Mouse (Mus musculus) forebrain, embryonic 13.5 days (tissue): Measurements from ENCODE around the gene Smim4. TPM values are rescaled to one million over a fixed set of nuclear protein-coding genes. Genes with fewer than 3 reads are reported as not detected.

Source experiments
- ATAC-seq: fragments of 200-750 bp; cut with Nextera tagmentation; 2 replicates; pipeline ENCODE4 v1.8.0; 2017
- H3K27ac ChIP-seq: fragments of 300-500 bp; sonication (generic); 2 replicates; pipeline ENCODE4 v1.5.1; 2015; ENCODE audit warnings: inconsistent platforms, mild to moderate bottlenecking, moderate library complexity
- H3K27me3 ChIP-seq: fragments of 300-500 bp; sonication (generic); 2 replicates; pipeline ENCODE4 v1.6.1; 2015; ENCODE audit warnings: mild to moderate bottlenecking, inconsistent platforms
- H3K36me3 ChIP-seq: fragments of 300-500 bp; sonication (generic); 2 replicates; pipeline ENCODE4 v1.6.1; 2015; ENCODE audit warnings: mild to moderate bottlenecking, inconsistent platforms; ENCODE audit not compliant: poor library complexity, severe bottlenecking
- H3K4me1 ChIP-seq: fragments of 300-500 bp; sonication (generic); 2 replicates; pipeline ENCODE4 v1.6.1; 2015; ENCODE audit warnings: inconsistent platforms
- H3K4me2 ChIP-seq: fragments of 300-500 bp; sonication (generic); 2 replicates; pipeline ENCODE4 v1.6.1; 2015; ENCODE audit warnings: inconsistent platforms, mild to moderate bottlenecking, moderate library complexity
- H3K4me3 ChIP-seq: fragments of 300-500 bp; sonication (generic); 2 replicates; pipeline ENCODE4 v1.5.1; 2015; ENCODE audit warnings: mild to moderate bottlenecking, inconsistent platforms
- H3K9ac ChIP-seq: fragments of 300-500 bp; sonication (generic); 2 replicates; pipeline ENCODE4 v1.6.1; 2015; ENCODE audit warnings: mild to moderate bottlenecking, inconsistent platforms
- H3K9me3 ChIP-seq: fragments of 300-500 bp; sonication (generic); replicated peaks from 2 replicates; pipeline ENCODE4 v1.6.1; 2016; ENCODE audit warnings: inconsistent platforms
- WGBS: fragments of 180-500 bp; shearing (Covaris S2); methylation state at CpG from one replicate; pipeline ENCODE4 v1.1.7; 2015; 5-methylcytosine and 5-hydroxymethylcytosine counted together
- polyA plus RNA-seq: library from polyadenylated mRNA; unstranded; fragments of >200 nt; fragmentation: Nextera tagmentation; extraction: Ambion mirVana; gene quantifications from 2 replicates; pipeline ENCODE4 v1.2.1, GENCODE M21; 2015

Gene Smim4
- polyA plus RNA-seq, 1 experiment from 2014 or later, result 82.2 TPM

DNA sequence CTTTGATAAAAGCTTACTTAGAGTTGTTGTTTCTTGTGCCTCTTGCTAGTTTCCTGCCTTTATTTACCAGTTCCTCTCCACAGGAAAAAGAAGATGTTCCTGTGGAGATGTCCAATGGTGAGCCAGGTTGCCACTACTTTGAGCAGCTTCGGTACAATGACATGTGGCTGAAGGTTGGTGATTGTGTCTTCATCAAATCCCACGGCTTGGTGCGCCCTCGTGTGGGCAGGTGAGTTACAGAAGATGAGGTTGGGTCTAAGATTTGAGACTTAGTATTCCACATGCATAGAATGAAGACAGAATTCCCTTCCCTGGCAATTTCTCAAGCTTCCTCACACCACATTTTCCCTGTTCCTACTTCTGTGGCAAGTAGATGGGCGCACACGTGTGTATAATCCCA lies 41.3 kb downstream of the Smim4 start:
- no peaks in the 10 kb centered on the region for H3K27me3 ChIP-seq
- H3K27ac ChIP-seq, result no peak overlapping the region
- no peaks in the 10 kb centered on the region for H3K4me1 ChIP-seq
- WGBS, result 87% methylated on average over 6 of the region's 6 CpGs
- no peak overlapping the region for H3K4me3 ChIP-seq
- no peak overlapping the region for H3K9ac ChIP-seq
- ATAC-seq, result no peak
- H3K9me3 ChIP-seq, result no peaks in the 10 kb centered on the region
- H3K36me3 ChIP-seq, result peaks cover 84% of the 10 kb centered on the region
- H3K4me2 ChIP-seq, result no peak overlapping the region

DNA sequence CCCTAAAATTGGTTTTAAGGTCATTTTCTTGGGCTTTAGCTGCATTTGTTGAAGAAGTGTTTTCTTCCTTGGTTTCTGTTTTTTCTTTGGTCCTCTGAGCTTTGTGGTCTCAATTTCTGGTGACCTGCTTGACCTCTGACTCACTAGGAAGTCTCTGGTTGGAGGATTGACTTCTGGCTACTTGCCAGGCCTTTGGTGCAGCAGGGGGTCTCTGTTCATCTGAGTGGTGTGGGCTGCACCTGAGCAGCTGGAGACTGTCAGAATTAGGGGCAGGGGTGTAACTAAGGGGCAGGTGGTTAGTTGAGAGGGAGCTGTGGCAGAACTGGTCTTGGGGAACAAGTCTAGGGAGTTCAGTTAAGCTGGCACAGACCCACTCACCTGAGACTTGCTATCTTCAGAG lies 47.6 kb downstream of the Smim4 start:
- H3K4me2 ChIP-seq, result no peak overlapping the region
- no peaks in the 10 kb centered on the region for H3K9me3 ChIP-seq
- no peak overlapping the region for H3K4me3 ChIP-seq
- no peaks in the 10 kb centered on the region for H3K4me1 ChIP-seq
- peaks cover 67% of the 10 kb centered on the region for H3K36me3 ChIP-seq
- no peak overlapping the region for H3K27ac ChIP-seq
- ATAC-seq, result no peak
- no peak overlapping the region for H3K9ac ChIP-seq
- H3K27me3 ChIP-seq, result no peaks in the 10 kb centered on the region

DNA sequence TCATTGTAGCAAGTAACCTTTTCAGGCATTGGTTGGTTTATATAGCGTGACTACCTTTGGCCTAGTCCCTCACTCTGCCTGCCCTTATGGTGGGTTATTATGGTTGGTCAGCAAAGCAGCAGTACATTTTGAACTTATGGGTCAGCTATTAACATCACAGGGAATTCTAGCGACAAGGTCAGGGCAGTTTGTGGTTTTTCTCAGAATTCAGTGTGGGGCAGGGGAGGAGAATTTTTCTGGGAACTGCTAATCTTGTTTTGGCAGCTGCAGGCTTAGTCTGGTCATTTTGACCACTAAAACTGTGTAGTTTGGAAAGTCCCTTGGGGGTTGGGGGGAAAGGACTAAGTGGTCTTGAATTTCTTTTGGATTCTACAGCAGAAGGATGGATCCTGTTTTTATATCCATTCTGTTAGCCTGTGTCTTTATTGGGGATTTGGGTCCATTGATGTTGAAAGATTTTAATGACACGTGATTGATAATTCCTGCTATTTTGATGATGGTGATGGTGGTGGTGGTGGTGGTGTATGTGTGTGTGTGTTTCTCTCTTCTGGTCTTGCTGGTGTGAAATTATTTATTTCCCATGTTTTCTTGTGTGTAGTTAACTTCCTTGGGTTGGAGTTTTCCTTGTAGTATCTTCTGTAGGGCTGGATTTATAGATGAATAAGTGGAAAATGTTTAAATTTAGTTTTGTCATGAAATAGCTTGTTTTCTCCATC lies 49.3 kb downstream of the Smim4 start:
- no peak overlapping the region for H3K4me2 ChIP-seq
- no peak for ATAC-seq
- WGBS, result 93% methylated on average over 3 of the region's 3 CpGs

DNA sequence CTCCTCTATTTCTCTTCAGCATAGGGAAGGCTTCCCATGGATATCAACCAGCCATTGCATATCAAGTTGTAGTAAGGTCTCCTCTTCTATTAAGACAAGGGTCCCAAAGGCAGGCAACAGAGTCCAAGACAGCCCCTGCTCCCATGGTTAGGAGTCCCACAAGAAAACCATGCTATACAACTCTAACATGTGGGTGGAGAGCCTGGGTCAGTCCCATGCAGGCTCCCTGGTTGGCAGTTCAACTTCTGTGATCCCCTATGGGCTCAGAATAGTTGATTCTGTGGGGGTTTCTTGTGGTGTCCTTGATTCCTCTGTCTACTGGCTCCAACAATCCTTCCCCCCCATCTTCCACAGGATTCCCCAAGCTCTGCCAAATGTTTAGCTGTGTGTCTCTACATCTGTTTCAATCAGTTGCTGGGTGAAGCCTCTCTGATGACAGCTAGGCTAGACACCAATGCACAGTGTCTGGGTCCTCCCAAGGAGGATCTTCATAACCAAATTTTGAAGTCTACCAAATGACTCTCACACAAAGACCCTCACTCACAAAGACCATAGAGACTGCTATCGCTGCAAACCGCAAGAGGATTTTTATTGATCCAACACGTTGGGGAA lies 50.1 kb downstream of the Smim4 start:
- WGBS, result 93% methylated on average over 3 of the region's 3 CpGs
- no peak for ATAC-seq
- Histone ChIP-seq H3K9me3 (no peaks in the 10 kb centered on the region), H3K4me1 (no peaks in the 10 kb centered on the region), H3K4me3 (no peak overlapping the region), H3K9ac (no peak overlapping the region), H3K27me3 (no peaks in the 10 kb centered on the region), H3K4me2 (no peak overlapping the region), H3K36me3 (peaks cover 77% of the 10 kb centered on the region), H3K27ac (no peak overlapping the region)

More for the DNA sequence above, 49.3 kb downstream of the Smim4 start:
- H3K4me3 ChIP-seq, result no peak overlapping the region
- H3K9me3 ChIP-seq, result no peaks in the 10 kb centered on the region
- H3K36me3 ChIP-seq, result peaks cover 69% of the 10 kb centered on the region
- no peaks in the 10 kb centered on the region for H3K4me1 ChIP-seq
- H3K27ac ChIP-seq, result no peak overlapping the region
- H3K27me3 ChIP-seq, result no peaks in the 10 kb centered on the region
- H3K9ac ChIP-seq, result no peak overlapping the region

DNA sequence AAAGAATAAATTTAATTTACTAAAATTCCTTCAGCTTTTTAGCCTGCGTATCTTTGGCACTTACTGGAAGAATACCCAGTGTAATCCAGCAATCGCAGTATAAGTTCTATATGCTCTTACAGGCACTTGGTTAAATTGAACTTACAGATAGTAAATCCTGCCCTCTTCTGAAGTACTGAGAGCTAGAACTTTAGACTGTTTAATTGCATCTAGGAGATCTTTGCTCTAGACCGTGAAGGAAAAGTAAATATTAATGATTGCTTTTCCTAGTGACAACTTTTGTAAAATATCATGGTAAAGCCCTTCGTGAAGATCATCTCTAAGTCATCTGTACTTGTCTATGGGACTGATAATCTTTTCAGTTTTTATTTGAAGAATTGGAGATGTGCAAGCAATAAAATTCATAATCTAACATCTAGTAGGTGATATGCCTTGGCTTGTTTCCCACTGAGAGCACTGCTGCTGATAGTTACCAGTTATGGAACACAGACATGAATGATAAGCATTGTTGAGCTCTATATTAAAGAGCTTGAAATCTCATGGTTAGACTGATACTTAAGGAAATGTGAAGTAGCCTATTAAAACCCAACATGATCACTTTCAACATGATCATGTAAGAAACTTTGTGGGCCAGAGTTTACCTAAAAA lies 59.5 kb downstream of the Smim4 start:
- Histone ChIP-seq H3K36me3 (peaks cover 76% of the 10 kb centered on the region), H3K9me3 (no peaks in the 10 kb centered on the region), H3K4me1 (no peaks in the 10 kb centered on the region), H3K9ac (no peak overlapping the region), H3K4me3 (no peak overlapping the region), H3K4me2 (no peak overlapping the region), H3K27ac (no peak overlapping the region), H3K27me3 (no peaks in the 10 kb centered on the region)
- ATAC-seq, result no peak
- WGBS, result 97% methylated on average over 4 of the region's 4 CpGs

DNA sequence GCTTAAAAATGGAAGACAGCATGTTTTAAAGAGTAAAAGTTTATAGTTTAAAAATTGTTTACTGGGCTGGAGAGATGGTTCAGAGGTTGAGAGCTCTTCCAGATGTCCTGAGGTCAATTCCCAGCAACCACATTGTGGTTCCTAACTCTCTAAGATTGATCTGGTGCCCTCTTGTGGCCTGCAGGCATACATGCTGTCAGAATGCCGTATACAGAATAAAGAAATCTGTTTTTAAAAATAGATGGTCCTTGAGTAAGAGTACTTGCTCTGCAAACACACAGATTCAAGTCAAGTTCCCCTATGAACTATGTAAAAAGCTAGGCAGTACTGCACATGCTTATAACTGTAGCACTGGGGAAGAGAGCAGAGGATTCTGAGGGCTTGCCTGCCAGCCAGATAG lies 66.5 kb downstream of the Smim4 start:
- Histone ChIP-seq H3K27ac (no peak overlapping the region), H3K36me3 (peaks cover 75% of the 10 kb centered on the region), H3K4me1 (no peaks in the 10 kb centered on the region), H3K27me3 (no peaks in the 10 kb centered on the region), H3K9me3 (no peaks in the 10 kb centered on the region), H3K4me3 (no peak overlapping the region), H3K4me2 (no peak overlapping the region), H3K9ac (no peak overlapping the region)
- WGBS, result 68% methylated on average over 1 of the region's 1 CpGs
- no peak for ATAC-seq

DNA sequence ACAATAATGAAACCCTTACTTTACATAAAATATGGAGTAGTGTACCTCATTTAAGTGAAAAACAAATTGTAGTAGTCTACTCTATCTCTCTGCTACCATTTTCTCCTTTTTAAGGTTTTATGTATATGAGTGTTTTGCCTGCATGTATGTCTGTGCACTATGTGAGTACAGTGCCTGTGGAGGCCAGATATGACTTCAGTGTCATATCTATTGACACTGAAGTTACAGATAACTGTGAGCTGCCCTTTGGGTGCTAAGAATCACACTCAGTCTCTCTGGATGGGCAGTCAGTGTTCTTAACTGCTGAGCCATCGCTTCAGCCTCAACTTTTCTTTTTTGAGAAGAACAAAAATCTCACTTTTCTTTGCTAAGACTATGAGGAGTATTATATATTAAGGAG lies 82.9 kb downstream of the Smim4 start:
- H3K9me3 ChIP-seq, result no peaks in the 10 kb centered on the region
- ATAC-seq, result no peak
- peaks cover 77% of the 10 kb centered on the region for H3K36me3 ChIP-seq
- H3K4me1 ChIP-seq, result no peaks in the 10 kb centered on the region
- H3K9ac ChIP-seq, result no peak overlapping the region
- H3K4me3 ChIP-seq, result no peak overlapping the region
- 92% methylated on average over 1 of the region's 1 CpGs for WGBS
- no peaks in the 10 kb centered on the region for H3K27me3 ChIP-seq
- no peak overlapping the region for H3K4me2 ChIP-seq
- no peak overlapping the region for H3K27ac ChIP-seq

DNA sequence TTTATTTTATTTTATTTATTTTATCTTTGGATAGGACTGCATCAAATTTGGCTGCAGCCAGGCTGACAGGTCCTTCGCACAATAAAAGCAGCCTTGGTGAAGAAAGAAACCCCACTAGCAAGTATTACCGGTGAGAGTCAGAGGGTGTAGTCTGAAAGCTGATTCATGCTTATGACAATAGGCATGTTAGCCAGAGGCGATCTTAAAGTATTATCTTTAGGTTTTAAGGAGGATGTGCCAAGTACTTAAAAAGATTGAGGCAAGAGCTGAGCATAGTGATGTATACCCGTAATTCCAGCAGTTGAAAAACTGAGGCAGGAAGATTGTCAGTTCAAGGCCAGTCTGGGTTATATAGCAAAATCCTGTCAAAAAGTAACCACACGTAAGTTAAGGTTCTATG lies 83.5 kb downstream of the Smim4 start:
- 94% methylated on average over 5 of the region's 5 CpGs for WGBS
- Histone ChIP-seq H3K27ac (no peak overlapping the region), H3K4me3 (no peak overlapping the region), H3K9me3 (no peaks in the 10 kb centered on the region), H3K4me2 (no peak overlapping the region), H3K9ac (no peak overlapping the region), H3K36me3 (peaks cover 75% of the 10 kb centered on the region), H3K4me1 (no peaks in the 10 kb centered on the region), H3K27me3 (no peaks in the 10 kb centered on the region)
- no peak for ATAC-seq

Other genes starting within 250 kb of the Smim4 start
- gene Mustn1, start 249.8 kb downstream of the Smim4 start, polyA plus RNA-seq, result 0.44 and 0.47 TPM in 2 replicates
- gene Itih4, start 242.5 kb downstream of the Smim4 start, polyA plus RNA-seq, result 0.16 TPM in 1 of 2 replicates, not detected in the other
- 0.18 and 0.35 TPM in 2 replicates for gene Itih3, start 205.2 kb downstream of the Smim4 start, polyA plus RNA-seq
- gene Itih1, start 185.7 kb downstream of the Smim4 start, polyA plus RNA-seq, result 0.09 TPM in 1 of 2 replicates, not detected in the other
- gene Nek4, start 177.6 kb downstream of the Smim4 start, polyA plus RNA-seq, result 17.8 and 20.8 TPM in 2 replicates
- 56.4 and 63.1 TPM in 2 replicates for gene Glt8d1, start 127.6 kb downstream of the Smim4 start, polyA plus RNA-seq
- 294 and 323 TPM in 2 replicates for gene Spcs1, start 127.3 kb downstream of the Smim4 start, polyA plus RNA-seq
- gene Pbrm1, start 109.8 kb downstream of the Smim4 start, polyA plus RNA-seq, result 166 and 170 TPM in 2 replicates
- 76.7 and 80.8 TPM in 2 replicates for gene Gnl3, start 109.8 kb downstream of the Smim4 start, polyA plus RNA-seq
- 306 and 325 TPM in 2 replicates for gene Nt5dc2, start 2.1 kb upstream of the Smim4 start, polyA plus RNA-seq
- 13.5 and 16.3 TPM in 2 replicates for gene Stab1, start 39.7 kb upstream of the Smim4 start, polyA plus RNA-seq
- 0.84 and 2.2 TPM in 2 replicates for gene Tnnc1, start 79.4 kb upstream of the Smim4 start, polyA plus RNA-seq
- 298 and 341 TPM in 2 replicates for gene Nisch, start 88.0 kb upstream of the Smim4 start, polyA plus RNA-seq
- 0.57 and 0.58 TPM in 2 replicates for gene Sema3g, start 88.9 kb upstream of the Smim4 start, polyA plus RNA-seq
- 13.2 and 14.7 TPM in 2 replicates for gene Phf7, start 122.4 kb upstream of the Smim4 start, polyA plus RNA-seq
- gene Bap1, start 122.5 kb upstream of the Smim4 start, polyA plus RNA-seq, result 128 and 139 TPM in 2 replicates
- gene Dnah1, start 194.9 kb upstream of the Smim4 start, polyA plus RNA-seq, result 3.8 and 5.1 TPM in 2 replicates
- 44.2 and 48.7 TPM in 2 replicates for gene Capn7, start 207.7 kb upstream of the Smim4 start, polyA plus RNA-seq